Mouse (Mus musculus) G1E (cell line): ENCODE measurements around the gene Tubal3.

Source experiments
- CTCF ChIP-seq: IDR thresholded peaks from 2 replicates; pipeline ENCODE4 v1.5.1; 2012; ENCODE audit warnings: low read depth, low read length, inconsistent platforms, mixed read lengths
- GATA1 ChIP-seq: IDR thresholded peaks from 2 replicates; pipeline ENCODE4 v1.6.1; 2012; ENCODE audit warnings: borderline replicate concordance, low read length, inconsistent platforms, mixed read lengths
- TAL1 ChIP-seq: conservative IDR thresholded peaks from 2 replicates; pipeline ENCODE4 v1.6.1; 2012; ENCODE audit warnings: low read depth, low read length, inconsistent platforms, mixed read lengths

- no peak for TF ChIP-seq CTCF
- no peak for TF ChIP-seq TAL1
- no peak for TF ChIP-seq GATA1
These were observed 45.2 kb upstream of the Tubal3 start for GRCm38 (mm10) chr13:3872832-3873231.
